Mouse (Mus musculus) liver, embryonic 13.5 days (tissue): ENCODE measurements at regions not wholly inside any gene's neighbourhood (a gene's known extent, or its start where the extent isn't known, plus 50 kb on each side); places are given as distances from the start of the nearest gene placed in this dataset.

Experiments used
- ATAC-seq: fragments of 200-750 bp; cut with Nextera tagmentation; 2 replicates; pipeline ENCODE4 v1.8.0; 2017; ENCODE audit warnings: low read depth, mild to moderate bottlenecking, moderate number of reproducible peaks, moderate library complexity
- DNase-seq: peaks from one replicate; pipeline ENCODE4 v3.0.0; 2022
- H3K27ac ChIP-seq: fragments of 300-500 bp; sonication (generic); 2 replicates; pipeline ENCODE4 v1.5.1; 2015; ENCODE audit warnings: moderate library complexity, mild to moderate bottlenecking, inconsistent platforms
- H3K27me3 ChIP-seq: fragments of 300-500 bp; sonication (generic); 2 replicates; pipeline ENCODE4 v1.6.1; 2015; ENCODE audit warnings: mild to moderate bottlenecking, inconsistent platforms
- H3K36me3 ChIP-seq: fragments of 300-500 bp; sonication (generic); 2 replicates; pipeline ENCODE4 v1.6.1; 2015; ENCODE audit warnings: mild to moderate bottlenecking, inconsistent platforms
- H3K4me1 ChIP-seq: fragments of 300-500 bp; sonication (generic); replicated peaks from 2 replicates; pipeline ENCODE4 v1.6.1; 2015; ENCODE audit warnings: inconsistent platforms
- H3K4me2 ChIP-seq: fragments of 300-500 bp; sonication (generic); 2 replicates; pipeline ENCODE4 v1.6.1; 2015; ENCODE audit warnings: inconsistent platforms, mild to moderate bottlenecking, moderate library complexity
- H3K4me3 ChIP-seq: fragments of 300-500 bp; sonication (generic); replicated peaks from 2 replicates; pipeline ENCODE4 v1.5.1; 2015; ENCODE audit warnings: mild to moderate bottlenecking, inconsistent platforms
- H3K9ac ChIP-seq: fragments of 300-500 bp; sonication (generic); 2 replicates; pipeline ENCODE4 v1.6.1; 2015; ENCODE audit warnings: mild to moderate bottlenecking, inconsistent platforms
- H3K9me3 ChIP-seq: fragments of 300-500 bp; sonication (generic); replicated peaks from 2 replicates; pipeline ENCODE4 v1.6.1; 2016; ENCODE audit warnings: inconsistent platforms
- WGBS: fragments of 180-500 bp; shearing (Covaris S2); methylation state at CpG from one replicate; pipeline ENCODE4 v1.1.7; 2015; ENCODE audit not compliant: insufficient replicate concordance; 5-methylcytosine and 5-hydroxymethylcytosine counted together

DNA sequence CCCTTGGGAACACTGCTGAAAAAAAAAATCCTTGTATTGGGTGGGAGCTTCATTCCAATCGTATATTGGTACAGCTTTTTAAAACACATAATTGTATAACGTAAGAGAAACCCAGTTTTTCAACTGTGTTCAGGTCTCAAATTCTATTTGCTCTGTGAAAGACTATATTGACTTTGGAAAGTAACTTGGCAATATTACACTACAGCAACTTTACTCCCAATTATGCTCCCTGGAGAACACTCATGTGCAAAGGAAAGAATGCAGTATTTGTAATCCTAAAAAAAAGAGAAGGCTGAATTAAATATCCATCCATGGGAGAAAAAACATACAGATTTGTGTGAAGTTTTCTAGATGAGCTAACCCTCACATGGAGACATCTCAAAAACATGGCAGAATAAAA lies 1356.7 kb upstream of the A1bg start:
- Histone ChIP-seq H3K27me3 (no peaks in the 10 kb centered on the region), H3K9me3 (no peaks in the 10 kb centered on the region), H3K4me2 (no peak overlapping the region), H3K27ac (no peak overlapping the region), H3K4me3 (no peak overlapping the region), H3K9ac (no peak overlapping the region), H3K4me1 (peaks cover 9% of the 10 kb centered on the region), H3K36me3 (no peaks in the 10 kb centered on the region)
- ATAC-seq = no peak
- DNase-seq = no peak
- WGBS = 69% methylated on average over 2 of the region's 2 CpGs

- no peaks in the 10 kb centered on the region for H3K4me1 ChIP-seq
- H3K27ac ChIP-seq = no peak overlapping the region
- ATAC-seq (no peak), DNase-seq (no peak)
- H3K4me3 ChIP-seq = no peak overlapping the region
- H3K27me3 ChIP-seq = no peaks in the 10 kb centered on the region
- no peak overlapping the region for H3K9ac ChIP-seq
- H3K4me2 ChIP-seq = no peak overlapping the region
- H3K36me3 ChIP-seq = no peaks in the 10 kb centered on the region
- 73% methylated on average over 1 of the region's 1 CpGs for WGBS
- no peaks in the 10 kb centered on the region for H3K9me3 ChIP-seq
Observed at GRCm38 (mm10) chr15:62274818-62275217, 1352.0 kb upstream of the A1bg start.

DNA sequence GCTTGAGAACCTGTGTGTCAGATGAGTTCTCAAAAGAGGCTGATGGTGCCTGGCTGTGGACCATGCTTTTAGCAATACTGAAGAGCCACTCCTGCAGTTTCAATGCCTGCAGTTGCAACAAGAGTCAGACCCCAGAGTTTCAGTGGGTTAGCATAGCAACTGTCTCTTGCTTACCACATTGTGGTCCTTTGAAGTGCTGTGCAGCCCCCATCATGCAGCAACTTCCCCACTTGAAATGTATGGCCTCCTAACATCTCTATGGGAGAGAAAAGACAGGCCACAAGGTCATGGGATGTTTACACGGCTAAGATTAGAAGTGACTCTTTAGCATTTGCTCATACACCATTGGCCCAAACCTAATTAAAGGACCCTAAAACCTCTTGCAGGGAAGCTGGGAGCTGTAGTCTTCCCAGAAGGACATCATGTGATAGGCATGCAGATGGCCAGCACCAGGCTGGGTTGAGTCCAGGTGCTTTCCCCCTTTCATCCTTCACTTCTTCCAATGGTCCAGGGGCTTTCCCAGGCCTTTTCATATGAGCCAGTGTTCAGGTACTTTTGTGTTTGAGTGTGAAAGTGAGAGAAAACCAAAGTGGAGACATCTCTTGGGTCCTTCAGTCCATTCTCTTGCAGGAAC lies 1351.2 kb upstream of the A1bg start:
- Histone ChIP-seq H3K9ac (no peak overlapping the region), H3K27ac (no peak overlapping the region), H3K4me2 (no peak overlapping the region), H3K27me3 (no peaks in the 10 kb centered on the region), H3K4me1 (no peaks in the 10 kb centered on the region), H3K36me3 (no peaks in the 10 kb centered on the region), H3K4me3 (no peak overlapping the region), H3K9me3 (no peaks in the 10 kb centered on the region)
- DNase-seq (no peak), ATAC-seq (no peak)
- WGBS = 71% methylated on average over 1 of the region's 1 CpGs

DNA sequence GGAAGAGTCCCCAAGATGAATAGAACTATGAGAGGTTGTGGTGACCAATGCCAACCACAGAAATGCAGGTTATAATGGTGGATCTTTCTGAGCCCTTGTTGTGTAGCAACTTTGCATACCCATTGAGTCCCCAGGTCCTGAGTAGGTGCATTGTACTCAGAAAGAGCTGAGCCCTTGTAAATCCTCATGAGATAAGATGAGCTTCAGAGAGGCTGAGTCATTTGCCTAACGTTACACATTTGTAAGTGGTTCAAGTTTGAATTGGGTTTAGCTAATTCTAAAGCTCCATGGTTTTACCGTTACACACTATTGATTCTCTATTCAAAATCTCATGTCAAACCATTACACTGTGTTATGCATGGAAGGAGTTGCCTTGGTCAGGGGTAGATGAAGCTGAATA lies 1349.9 kb upstream of the A1bg start:
- ATAC-seq = no peak
- WGBS = 69% methylated on average over 2 of the region's 2 CpGs
- no peak overlapping the region for H3K4me2 ChIP-seq

GRCm38 (mm10) chr15:62271428-62271827 lies 1348.6 kb upstream of the A1bg start:
- Histone ChIP-seq H3K4me3 (no peak overlapping the region), H3K9ac (no peak overlapping the region)
- ATAC-seq = no peak

More for the DNA sequence above, 1349.9 kb upstream of the A1bg start:
- Histone ChIP-seq H3K27me3 (no peaks in the 10 kb centered on the region), H3K36me3 (no peaks in the 10 kb centered on the region), H3K4me3 (no peak overlapping the region), H3K27ac (no peak overlapping the region), H3K4me1 (no peaks in the 10 kb centered on the region), H3K9ac (no peak overlapping the region), H3K9me3 (no peaks in the 10 kb centered on the region)
- DNase-seq = no peak

DNA sequence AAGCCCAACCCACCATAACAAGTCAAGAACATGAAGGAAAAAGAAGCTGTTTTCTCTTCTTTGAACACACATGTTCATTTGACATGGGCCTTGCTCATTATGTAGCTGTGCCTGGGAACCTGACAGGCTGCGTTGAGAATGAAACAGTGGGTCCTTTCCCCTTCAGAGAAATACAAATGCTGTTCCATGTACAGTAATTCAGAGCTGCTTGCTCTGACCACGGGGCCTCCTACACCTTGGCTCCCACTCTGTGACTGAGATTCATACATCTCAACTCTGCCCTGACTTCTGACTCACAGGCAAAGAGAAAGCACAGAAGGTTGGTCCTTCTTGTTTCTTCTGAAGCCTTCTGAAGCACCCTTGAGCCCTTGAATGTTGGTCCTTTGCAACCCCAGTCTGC lies 1345.4 kb upstream of the A1bg start:
- Histone ChIP-seq H3K27ac (no peak overlapping the region), H3K9ac (no peak overlapping the region), H3K4me2 (no peak overlapping the region), H3K4me1 (peaks cover 11% of the 10 kb centered on the region; the same call in 1 of the 2 replicates), H3K27me3 (no peaks in the 10 kb centered on the region), H3K36me3 (no peaks in the 10 kb centered on the region), H3K9me3 (no peaks in the 10 kb centered on the region), H3K4me3 (no peak overlapping the region)
- DNase-seq (no peak), ATAC-seq (no peak)
- WGBS = 70% methylated on average over 2 of the region's 2 CpGs

More at GRCm38 (mm10) chr15:62271428-62271827, 1348.6 kb upstream of the A1bg start:
- H3K27me3 ChIP-seq = no peaks in the 10 kb centered on the region
- H3K9me3 ChIP-seq = no peaks in the 10 kb centered on the region
- H3K4me1 ChIP-seq = no peaks in the 10 kb centered on the region
- no peak overlapping the region for H3K4me2 ChIP-seq
- DNase-seq = no peak
- no peak overlapping the region for H3K27ac ChIP-seq
- no peaks in the 10 kb centered on the region for H3K36me3 ChIP-seq
- 61% methylated on average over 2 of the region's 2 CpGs for WGBS

DNA sequence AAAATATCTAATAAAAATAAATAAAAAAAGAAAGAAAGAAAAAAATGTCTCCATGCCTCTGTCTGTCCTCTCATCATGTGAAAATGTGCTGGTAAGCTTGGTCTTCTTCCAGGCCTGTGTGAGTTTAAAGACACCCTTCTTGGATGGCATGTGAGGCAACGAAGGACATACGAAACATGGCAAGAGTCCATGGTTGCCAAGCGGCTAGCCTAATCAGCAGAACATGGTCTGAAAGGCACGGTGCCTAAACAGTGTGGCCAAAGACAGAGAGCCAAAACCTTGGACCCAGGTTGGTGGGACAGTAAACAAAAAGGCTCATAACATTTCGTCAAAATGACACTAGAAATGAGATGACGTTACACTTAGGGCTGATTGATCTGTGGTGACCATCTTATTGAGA lies 1344.7 kb upstream of the A1bg start:
- Histone ChIP-seq H3K27ac (no peak overlapping the region), H3K9me3 (no peaks in the 10 kb centered on the region), H3K4me2 (no peak overlapping the region), H3K9ac (no peak overlapping the region), H3K36me3 (no peaks in the 10 kb centered on the region), H3K4me1 (peaks cover 11% of the 10 kb centered on the region; the same call in 1 of the 2 replicates), H3K4me3 (no peak overlapping the region), H3K27me3 (no peaks in the 10 kb centered on the region)
- ATAC-seq (no peak), DNase-seq (no peak)
- 80% methylated on average over 6 of the region's 6 CpGs for WGBS

DNA sequence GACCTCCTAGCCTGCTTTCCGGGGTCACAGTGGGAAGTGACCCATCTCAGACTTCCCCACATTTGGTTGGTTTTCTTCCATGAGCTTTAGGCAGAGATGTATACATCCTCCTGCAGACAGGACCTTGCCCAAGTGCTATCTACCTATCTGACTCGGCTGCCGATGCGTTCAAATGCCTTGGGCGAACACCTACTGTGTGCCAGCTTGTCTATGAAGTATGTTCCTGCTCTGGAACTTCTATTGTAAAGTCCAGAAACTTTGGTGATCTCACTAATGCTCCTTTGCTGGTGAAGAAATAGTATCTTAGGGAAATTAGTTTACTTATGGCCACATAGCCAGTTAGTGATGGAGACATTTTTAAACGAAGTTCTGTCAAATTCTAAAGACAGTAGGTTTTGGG lies 1343.2 kb upstream of the A1bg start:
- ATAC-seq (no peak), DNase-seq (no peak)
- Histone ChIP-seq H3K9me3 (no peaks in the 10 kb centered on the region), H3K4me2 (no peak overlapping the region), H3K27me3 (no peaks in the 10 kb centered on the region), H3K27ac (no peak overlapping the region), H3K4me1 (peaks cover 11% of the 10 kb centered on the region; the same call in 1 of the 2 replicates), H3K9ac (no peak overlapping the region), H3K4me3 (no peak overlapping the region), H3K36me3 (no peaks in the 10 kb centered on the region)
- WGBS = 80% methylated on average over 6 of the region's 6 CpGs

DNA sequence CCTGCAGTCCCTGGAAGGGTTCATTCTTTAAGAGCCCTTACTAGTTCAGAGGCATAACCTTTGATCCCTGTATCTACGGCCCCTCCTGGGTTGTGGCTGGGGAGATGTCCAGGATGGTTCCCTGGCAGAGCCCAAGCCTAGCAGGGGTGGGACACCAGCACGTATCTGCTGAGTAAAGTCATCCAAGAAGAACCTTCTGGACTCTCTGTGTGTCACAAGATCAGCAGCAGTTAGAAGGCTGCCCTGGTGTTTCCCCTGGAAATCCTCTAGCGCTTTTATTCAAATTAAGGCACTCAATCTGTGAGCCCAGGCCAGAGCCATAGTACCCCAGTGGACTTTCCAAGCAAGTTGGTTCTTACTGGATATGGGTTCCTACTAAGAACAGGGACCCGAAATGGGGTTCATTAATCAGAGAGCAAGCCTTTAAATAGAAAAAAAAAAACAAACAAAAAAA lies 1342.7 kb upstream of the A1bg start:
- no peaks in the 10 kb centered on the region for H3K9me3 ChIP-seq
- ATAC-seq (no peak), DNase-seq (no peak)
- H3K36me3 ChIP-seq = no peaks in the 10 kb centered on the region
- WGBS = 68% methylated on average over 4 of the region's 4 CpGs
- H3K4me3 ChIP-seq = no peak overlapping the region
- no peaks in the 10 kb centered on the region for H3K27me3 ChIP-seq
- H3K27ac ChIP-seq = no peak overlapping the region
- H3K4me2 ChIP-seq = no peak overlapping the region
- H3K9ac ChIP-seq = no peak overlapping the region
- H3K4me1 ChIP-seq = peaks cover 11% of the 10 kb centered on the region; the same call in 1 of the 2 replicates

GRCm38 (mm10) chr15:62264966-62265365 lies 1342.2 kb upstream of the A1bg start:
- Histone ChIP-seq H3K27ac (no peak overlapping the region), H3K4me3 (no peak overlapping the region), H3K36me3 (no peaks in the 10 kb centered on the region), H3K4me1 (peaks cover 11% of the 10 kb centered on the region; the same call in 1 of the 2 replicates), H3K4me2 (no peak overlapping the region), H3K9me3 (no peaks in the 10 kb centered on the region), H3K9ac (no peak overlapping the region), H3K27me3 (no peaks in the 10 kb centered on the region)
- ATAC-seq = no peak
- WGBS = 66% methylated on average over 1 of the region's 1 CpGs
- no peak for DNase-seq

- no peak overlapping the region for H3K9ac ChIP-seq
- no peak for DNase-seq
- no peaks in the 10 kb centered on the region for H3K9me3 ChIP-seq
- ATAC-seq = no peak
- no peak overlapping the region for H3K27ac ChIP-seq
- H3K4me1 ChIP-seq = peaks cover 11% of the 10 kb centered on the region; the same call in 1 of the 2 replicates
- H3K27me3 ChIP-seq = no peaks in the 10 kb centered on the region
- 55% methylated on average over 1 of the region's 1 CpGs for WGBS
- no peak overlapping the region for H3K4me2 ChIP-seq
- no peaks in the 10 kb centered on the region for H3K36me3 ChIP-seq
- H3K4me3 ChIP-seq = no peak overlapping the region
Observed at GRCm38 (mm10) chr15:62264183-62264582, 1341.4 kb upstream of the A1bg start.

GRCm38 (mm10) chr15:62262487-62262886 lies 1339.7 kb upstream of the A1bg start:
- 68% methylated on average over 5 of the region's 5 CpGs for WGBS
- no peak for ATAC-seq
- H3K27me3 ChIP-seq = no peaks in the 10 kb centered on the region

More at GRCm38 (mm10) chr15:62262487-62262886, 1339.7 kb upstream of the A1bg start:
- no peak overlapping the region for H3K27ac ChIP-seq
- DNase-seq = no peak
- H3K9ac ChIP-seq = no peak overlapping the region
- no peak overlapping the region for H3K4me2 ChIP-seq
- H3K9me3 ChIP-seq = no peaks in the 10 kb centered on the region
- H3K36me3 ChIP-seq = no peaks in the 10 kb centered on the region
- no peak overlapping the region for H3K4me3 ChIP-seq
- peaks cover 22% of the 10 kb centered on the region for H3K4me1 ChIP-seq
